Mouse (Mus musculus) liver, postnatal 0 days (tissue): ENCODE data around the gene Gpr162.

Source experiments
- CTCF ChIP-seq: sonication (generic); IDR thresholded peaks from 2 replicates; pipeline ENCODE4 v1.5.1; 2016; ENCODE audit warnings: antibody characterized with exemption, low read depth
- EP300 ChIP-seq: IDR thresholded peaks from 2 replicates; pipeline ENCODE4 v1.6.1; 2016; ENCODE audit warnings: antibody characterized with exemption, low read depth, mild to moderate bottlenecking

- TF ChIP-seq EP300 (no peak), CTCF (no peak)
These were observed 46.2 kb downstream of the Gpr162 start for GRCm38 (mm10) chr6:124817563-124817962.
